Mouse (Mus musculus): ENCODE data around the gene St5.

DNA sequence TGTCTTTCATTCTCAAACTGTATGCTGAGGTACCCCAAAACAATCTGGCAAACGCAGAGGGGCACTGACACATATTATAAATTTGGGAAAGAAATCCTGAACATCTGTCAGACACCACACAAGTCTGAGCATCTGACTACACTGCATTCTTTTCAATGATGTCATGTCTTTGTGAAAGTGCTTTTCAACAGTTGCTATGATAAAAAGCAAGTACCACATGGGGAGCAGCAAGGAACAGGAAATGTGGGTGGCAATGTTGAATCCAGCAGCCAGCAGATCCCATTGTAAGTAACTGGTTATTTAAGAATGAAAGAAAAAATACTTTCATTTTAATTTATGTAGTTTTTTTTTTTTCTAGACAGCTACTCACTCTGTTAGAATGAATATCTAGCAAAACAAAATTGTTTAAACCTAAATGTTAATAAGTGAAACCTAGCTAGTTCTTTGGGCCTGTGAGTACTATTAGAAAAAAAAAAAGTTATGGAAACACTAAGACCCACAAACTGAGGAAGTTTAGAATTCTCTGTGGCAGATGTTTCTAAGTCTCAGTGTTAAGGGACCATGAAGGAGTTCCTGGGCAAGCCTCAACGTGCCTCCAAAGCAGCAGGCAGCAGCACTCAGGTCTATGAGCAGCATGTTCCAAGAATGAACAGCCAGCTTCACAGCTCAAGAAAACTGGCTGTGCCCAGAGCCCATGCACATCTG lies 124.4 kb downstream of the St5 start:
- TF ChIP-seq POLR2A (IDR thresholded peaks at IDR 0.05; ENCODE audit: control insufficient read depth, low read depth, low read length) (no peak), CTCF (IDR thresholded peaks at IDR 0.05; ENCODE audit: control insufficient read depth, insufficient read depth, insufficient replicate concordance, low read depth, low read length) (no peak)
